Mouse (Mus musculus) MEL (cell line): ENCODE measurements around the gene Lamb1. TPM values are rescaled to one million over a fixed set of nuclear protein-coding genes. Genes with fewer than 3 reads are reported as not detected.

Experiments used
- DNase-seq: peaks from one replicate; pipeline ENCODE4 v3.0.0; 2011; ENCODE audit warnings: low read depth, low spot score
- H3K27ac ChIP-seq: 2 replicates; pipeline ENCODE4 v1.5.1; 2012; ENCODE audit warnings: low read depth, mild to moderate bottlenecking, control low read depth, low read length, moderate library complexity; ENCODE audit not compliant: control insufficient read depth
- H3K27me3 ChIP-seq, 2 experiments: fragments of 150-350 bp in 1 of 2; sonication (generic) in 1 of 2; 2 replicates each; pipeline ENCODE4 v1.6.1; 2012; ENCODE audit warnings: low read length in 2 of 2, mild to moderate bottlenecking in 2 of 2, improper control_type of control experiment in 1 of 2, moderate library complexity in 1 of 2; ENCODE audit not compliant: insufficient read depth in 2 of 2, control insufficient read depth in 1 of 2
- H3K36me3 ChIP-seq, 2 experiments: 2 replicates each; pipeline ENCODE4 v1.6.1; 2012 to 2014; ENCODE audit warnings: low read length in 2 of 2, improper control_type of control experiment in 1 of 2, inconsistent platforms in 1 of 2, mild to moderate bottlenecking in 1 of 2; ENCODE audit not compliant: insufficient read depth in 2 of 2, control insufficient read depth in 1 of 2
- H3K4me1 ChIP-seq, 2 experiments: fragments of 150-350 bp in 1 of 2; sonication (generic) in 1 of 2; 2 replicates each; pipeline ENCODE4 v1.6.1; 2012; ENCODE audit warnings: low read length in 2 of 2, improper control_type of control experiment in 1 of 2, mild to moderate bottlenecking in 1 of 2; ENCODE audit not compliant: insufficient read depth in 2 of 2, control insufficient read depth in 1 of 2
- H3K4me3 ChIP-seq, 2 experiments: fragments of 150-350 bp in 1 of 2; sonication (generic) in 1 of 2; 2 replicates each; pipeline ENCODE4 v1.5.1; 2012; ENCODE audit warnings: low read depth in 2 of 2, low read length in 2 of 2, mild to moderate bottlenecking in 2 of 2, moderate library complexity in 2 of 2, control low read depth in 1 of 2, improper control_type of control experiment in 1 of 2; ENCODE audit not compliant: control insufficient read depth in 1 of 2, insufficient read depth in 1 of 2
- H3K79me2 ChIP-seq: 2 replicates; pipeline ENCODE4 v1.6.1; 2012; ENCODE audit warnings: mild to moderate bottlenecking, low read length, moderate library complexity; ENCODE audit not compliant: control insufficient read depth, poor library complexity, insufficient read depth
- H3K9ac ChIP-seq: 2 replicates; pipeline ENCODE4 v1.6.1; 2012; ENCODE audit warnings: low read depth, mild to moderate bottlenecking, control low read depth, low read length, moderate library complexity; ENCODE audit not compliant: control insufficient read depth, poor library complexity, severe bottlenecking
- H3K9me3 ChIP-seq: fragments of 150-350 bp; sonication (generic); replicated peaks from 2 replicates; pipeline ENCODE4 v1.6.1; 2012; ENCODE audit warnings: mild to moderate bottlenecking, low read length, improper control_type of control experiment, moderate library complexity; ENCODE audit not compliant: insufficient read depth
- BHLHE40 ChIP-seq: IDR thresholded peaks from 2 replicates; pipeline ENCODE4 v1.6.1; 2012; ENCODE audit warnings: low read depth, mild to moderate bottlenecking, inconsistent platforms, low read length, improper control_type of control experiment, borderline replicate concordance
- CHD1 ChIP-seq: IDR thresholded peaks from 2 replicates; pipeline ENCODE4 v1.6.1; 2012; ENCODE audit warnings: low read depth, mild to moderate bottlenecking, inconsistent platforms, low read length, improper control_type of control experiment
- E2F4 ChIP-seq: IDR thresholded peaks from 2 replicates; pipeline ENCODE4 v1.6.1; 2011; ENCODE audit warnings: low read depth, low read length, improper control_type of control experiment, borderline replicate concordance
- ELF1 ChIP-seq: IDR thresholded peaks from 2 replicates; pipeline ENCODE4 v1.6.1; 2014; ENCODE audit warnings: low read depth, mild to moderate bottlenecking, inconsistent platforms, low read length, improper control_type of control experiment, moderate library complexity
- ETS1 ChIP-seq: IDR thresholded peaks from 2 replicates; pipeline ENCODE4 v1.6.1; 2012; ENCODE audit warnings: low read depth, mild to moderate bottlenecking, inconsistent platforms, low read length, improper control_type of control experiment, moderate library complexity
- GABPA ChIP-seq: IDR thresholded peaks from 2 replicates; pipeline ENCODE4 v1.6.1; 2012; ENCODE audit warnings: low read depth, mild to moderate bottlenecking, inconsistent platforms, low read length, improper control_type of control experiment, moderate library complexity
- GATA1 ChIP-seq: IDR thresholded peaks from 2 replicates; pipeline ENCODE4 v1.6.1; 2011; ENCODE audit warnings: low read depth, low read length, improper control_type of control experiment
- HCFC1 ChIP-seq: IDR thresholded peaks from 2 replicates; pipeline ENCODE4 v1.6.1; 2012; ENCODE audit warnings: low read depth, mild to moderate bottlenecking, inconsistent platforms, low read length, improper control_type of control experiment, moderate library complexity
- JUND ChIP-seq: IDR thresholded peaks from 2 replicates; pipeline ENCODE4 v1.6.1; 2011; ENCODE audit warnings: low read depth, mild to moderate bottlenecking, improper control_type of control experiment, low read length
- MEF2A ChIP-seq: IDR thresholded peaks from 2 replicates; pipeline ENCODE4 v1.6.1; 2014; ENCODE audit warnings: low read depth, mild to moderate bottlenecking, inconsistent platforms, low read length, improper control_type of control experiment; ENCODE audit not compliant: poor library complexity, insufficient replicate concordance, severe bottlenecking; ENCODE audit errors: extremely low read depth
- MXI1 ChIP-seq: IDR thresholded peaks from 2 replicates; pipeline ENCODE4 v1.6.1; 2011; ENCODE audit warnings: mild to moderate bottlenecking, low read depth, low read length, improper control_type of control experiment
- MYB ChIP-seq: IDR thresholded peaks from 2 replicates; pipeline ENCODE4 v1.6.1; 2011; ENCODE audit warnings: mild to moderate bottlenecking, low read depth, low read length, improper control_type of control experiment
- POLR2AphosphoS5 ChIP-seq: IDR thresholded peaks from 2 replicates; pipeline ENCODE4 v1.6.1; 2012; ENCODE audit warnings: low read depth, borderline replicate concordance, mild to moderate bottlenecking, inconsistent platforms, low read length, moderate library complexity, mixed read lengths
- SMC3 ChIP-seq: IDR thresholded peaks from 2 replicates; pipeline ENCODE4 v1.6.1; 2011; ENCODE audit warnings: low read depth, low read length, improper control_type of control experiment
- USF2 ChIP-seq, 2 experiments: IDR thresholded peaks; 2 replicates each; pipeline ENCODE4 v1.6.1; 2011 to 2012; ENCODE audit warnings: improper control_type of control experiment in 2 of 2, low read length in 2 of 2, borderline replicate concordance in 1 of 2, inconsistent platforms in 1 of 2, low read depth in 1 of 2, mild to moderate bottlenecking in 1 of 2; ENCODE audit not compliant: insufficient read depth in 1 of 2
- ZKSCAN1 ChIP-seq: IDR thresholded peaks from 2 replicates; pipeline ENCODE4 v1.6.1; 2012; ENCODE audit warnings: low read depth, mild to moderate bottlenecking, inconsistent platforms, low read length, improper control_type of control experiment, moderate library complexity
- polyA plus RNA-seq, 2 experiments: library from polyadenylated mRNA; stranded (reverse) in 1 of 2; unstranded in 1 of 2; fragments of >175 nt in 1 of 2; fragments of >200 nt in 1 of 2; gene quantifications; 2 replicates each; pipeline versions ENCODE4 v1.2.1 to v1.2.4; 2012; ENCODE audit warnings: low replicate concordance in 2 of 2, low read depth in 1 of 2; ENCODE audit not compliant: insufficient read length in 2 of 2, insufficient read depth in 1 of 2, missing spikeins in 1 of 2
- total RNA-seq: library from RNA; depleted of rRNA; stranded (reverse); fragments of 300-350 nt; gene quantifications from 2 replicates; pipeline ENCODE4 v1.2.3, GENCODE M21; 2012

Gene Lamb1
- total and polyA plus RNA-seq, 3 experiments, result 0.03 TPM; not detected in 2

DNA sequence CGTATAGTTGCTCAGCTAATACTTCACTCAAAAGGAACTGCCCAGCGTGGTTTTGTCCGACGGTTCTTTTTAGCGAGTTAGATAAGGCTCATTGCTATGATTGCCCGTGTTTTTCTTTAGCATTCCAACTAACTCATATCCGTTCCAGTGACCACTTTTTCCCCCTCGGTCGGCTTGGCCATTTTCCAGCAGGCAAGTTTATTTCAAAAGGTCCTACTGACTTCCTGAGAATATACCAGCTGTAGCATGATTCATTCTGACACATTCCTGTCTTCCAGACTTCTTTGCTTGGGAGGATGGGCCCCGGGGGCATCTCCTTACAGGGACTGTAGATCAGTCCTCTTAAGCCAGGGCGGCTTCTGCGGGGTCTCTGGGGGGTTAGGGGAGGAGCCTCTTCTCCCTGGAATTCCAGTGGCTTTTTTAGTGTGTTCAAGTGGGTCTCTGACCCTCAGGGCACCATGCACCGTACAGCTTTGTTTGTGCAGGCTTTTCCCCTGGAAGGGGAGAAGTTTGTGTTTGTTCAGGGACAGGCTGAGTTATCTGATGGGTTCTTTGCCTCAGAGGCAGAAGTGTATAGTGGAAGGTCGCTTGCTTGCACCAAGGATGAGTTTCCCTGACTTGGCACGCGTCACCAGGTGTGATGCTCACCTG lies 6.5 kb downstream of the Lamb1 start:
- Histone ChIP-seq H3K27ac (no peak overlapping the region), H3K9ac (no peak overlapping the region), H3K79me2 (no peaks in the 10 kb centered on the region), H3K27me3 (no peaks in the 10 kb centered on the region; a peak in 2 of 4 replicates), H3K4me1 (no peaks in the 10 kb centered on the region), H3K9me3 (no peaks in the 10 kb centered on the region), H3K36me3 (no peaks in the 10 kb centered on the region), H3K4me3 (no peak overlapping the region)
- no peak for TF ChIP-seq ELF1
- TF ChIP-seq GATA1, result no peak
- no peak for TF ChIP-seq POLR2AphosphoS5
- TF ChIP-seq CHD1, result no peak
- TF ChIP-seq ETS1, result no peak
- TF ChIP-seq HCFC1, result no peak
- no peak for TF ChIP-seq MYB
- no peak for TF ChIP-seq ZKSCAN1
- no peak for TF ChIP-seq GABPA
- DNase-seq, result no peak

- Histone ChIP-seq H3K27ac (no peak overlapping the region), H3K9me3 (no peaks in the 10 kb centered on the region), H3K4me1 (no peaks in the 10 kb centered on the region), H3K4me3 (no peak overlapping the region), H3K79me2 (no peaks in the 10 kb centered on the region), H3K36me3 (no peaks in the 10 kb centered on the region), H3K9ac (no peak overlapping the region), H3K27me3 (no peaks in the 10 kb centered on the region; a peak in 2 of 4 replicates)
- DNase-seq, result no peak
- TF ChIP-seq CHD1 (no peak), POLR2AphosphoS5 (no peak), JUND (no peak), E2F4 (no peak), MXI1 (no peak), MEF2A (no peak), USF2 (IDR thresholded peaks at IDR 0.05; ENCODE audit: borderline replicate concordance in 1 of 2, insufficient read depth in 1 of 2, low read depth in 1 of 2, low read length in 2 of 2) (no peak), ELF1 (no peak), MYB (no peak), SMC3 (no peak), BHLHE40 (no peak)
Measured at GRCm38 (mm10) chr12:31272012-31272735, 7.1 kb downstream of the Lamb1 start.
